Mouse (Mus musculus) heart, embryonic 10.5 days (tissue): ENCODE results near the gene Hoxc4. TPM values are rescaled to one million over a fixed set of nuclear protein-coding genes. Genes with fewer than 3 reads are reported as not detected.

Source experiments
- DNase-seq: peaks from one replicate; pipeline ENCODE4 v3.0.0-alpha.2; 2017; ENCODE audit warnings: low spot score
- H3K27ac ChIP-seq: fragments of 300-500 bp; sonication (generic); 2 replicates; pipeline ENCODE4 v1.5.1; 2016; ENCODE audit warnings: mild to moderate bottlenecking
- H3K27me3 ChIP-seq: fragments of 300-500 bp; sonication (generic); 2 replicates; pipeline ENCODE4 v1.6.1; 2016; ENCODE audit warnings: mild to moderate bottlenecking; ENCODE audit not compliant: poor library complexity, insufficient read depth, severe bottlenecking
- H3K36me3 ChIP-seq: fragments of 300-500 bp; sonication (generic); 2 replicates; pipeline ENCODE4 v1.6.1; 2016; ENCODE audit warnings: mild to moderate bottlenecking, moderate library complexity
- H3K4me1 ChIP-seq: fragments of 300-500 bp; sonication (generic); 2 replicates; pipeline ENCODE4 v1.6.1; 2016; ENCODE audit warnings: mild to moderate bottlenecking
- H3K4me3 ChIP-seq: fragments of 300-500 bp; sonication (generic); 2 replicates; pipeline ENCODE4 v1.5.1; 2016; ENCODE audit warnings: mild to moderate bottlenecking, moderate library complexity
- H3K9me3 ChIP-seq: fragments of 300-500 bp; sonication (generic); 2 replicates; pipeline ENCODE4 v1.6.1; 2016; ENCODE audit warnings: mild to moderate bottlenecking, moderate library complexity
- WGBS: fragments of 180-500 bp; shearing (Covaris S2); methylation state at CpG from one replicate; pipeline ENCODE4 v1.1.7; 2016; 5-methylcytosine and 5-hydroxymethylcytosine counted together
- polyA plus RNA-seq: library from polyadenylated mRNA; unstranded; fragments of >200 nt; fragmentation: Nextera tagmentation; extraction: Ambion mirVana; gene quantifications from 2 replicates; pipeline ENCODE4 v1.2.1, GENCODE M21; 2016

Gene Hoxc4
- polyA plus RNA-seq, 1 experiment from 2014 or later, result 6.6 TPM

DNA sequence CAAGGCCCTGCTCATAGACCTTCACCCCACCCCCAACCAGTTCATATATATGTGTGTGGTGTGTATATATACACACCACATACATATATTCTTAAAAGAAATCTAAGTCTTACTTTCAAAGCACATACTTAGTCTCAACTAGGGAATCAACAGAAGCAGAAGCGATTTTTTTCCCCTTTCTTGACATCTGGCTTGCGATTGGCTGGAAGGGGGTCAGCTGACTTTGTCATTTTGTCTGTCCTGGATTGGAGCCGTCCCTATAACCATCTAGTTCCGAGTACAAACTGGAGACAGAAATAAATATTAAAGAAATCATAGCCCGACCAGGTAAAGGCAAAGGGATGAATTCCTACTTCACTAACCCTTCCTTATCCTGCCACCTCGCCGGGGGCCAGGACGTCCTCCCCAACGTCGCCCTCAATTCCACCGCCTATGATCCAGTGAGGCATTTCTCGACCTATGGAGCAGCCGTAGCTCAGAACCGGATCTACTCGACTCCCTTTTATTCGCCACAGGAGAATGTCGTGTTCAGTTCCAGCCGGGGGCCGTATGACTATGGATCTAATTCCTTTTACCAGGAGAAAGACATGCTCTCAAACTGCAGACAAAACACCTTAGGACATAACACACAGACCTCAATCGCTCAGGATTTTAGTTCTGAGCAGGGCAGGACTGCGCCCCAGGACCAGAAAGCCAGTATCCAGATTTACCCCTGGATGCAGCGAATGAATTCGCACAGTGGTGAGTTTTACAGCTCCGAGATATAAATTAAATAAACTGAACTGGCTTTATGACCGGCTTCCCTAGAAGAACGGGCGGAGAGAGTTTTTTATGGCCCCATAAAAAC is 9.2 kb upstream of the Hoxc4 start:
- Histone ChIP-seq H3K9me3 (no peaks in the 10 kb centered on the region), H3K27me3 (peaks cover 100% of the 10 kb centered on the region), H3K4me3 (no peak overlapping the region), H3K4me1 (peaks cover 20% of the 10 kb centered on the region), H3K27ac (no peak overlapping the region), H3K36me3 (no peaks in the 10 kb centered on the region)
- 2% methylated on average over 27 of the region's 27 CpGs for WGBS
- DNase-seq, result no peak

DNA sequence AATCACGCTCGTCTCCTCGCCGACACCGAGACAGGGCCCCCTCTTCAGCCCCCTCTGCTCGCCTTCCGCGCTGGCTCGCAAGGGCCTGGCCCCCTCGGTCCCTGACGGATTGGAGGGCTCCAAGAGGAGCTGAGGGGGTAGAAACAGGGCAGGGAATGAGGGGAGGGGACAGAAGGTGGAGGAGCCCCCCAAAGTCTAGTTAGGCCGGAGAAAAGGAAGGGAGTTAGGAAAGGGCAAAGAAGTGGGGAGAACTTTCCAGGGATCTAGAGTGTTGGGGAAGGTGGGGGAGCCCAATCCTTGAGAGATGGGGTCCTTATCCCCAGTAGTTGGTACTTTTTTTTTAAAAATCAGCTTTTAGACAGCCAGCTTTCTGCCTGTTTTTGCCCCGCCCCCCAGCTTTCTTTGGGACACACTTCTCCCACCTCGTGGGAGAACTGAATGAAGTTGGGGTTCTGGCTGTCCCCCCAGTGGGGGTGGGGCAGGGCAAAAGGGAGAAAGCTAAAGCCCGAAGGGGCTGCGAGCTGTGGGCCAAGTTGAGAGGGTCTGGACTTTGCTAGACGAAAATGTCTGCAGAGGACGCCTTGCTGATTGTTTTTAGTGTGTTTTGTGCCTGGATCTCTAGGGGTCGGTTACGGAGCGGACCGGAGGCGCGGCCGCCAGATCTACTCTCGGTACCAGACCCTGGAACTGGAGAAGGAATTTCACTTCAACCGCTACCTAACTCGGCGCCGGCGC is 8.5 kb upstream of the Hoxc4 start:
- no peak overlapping the region for H3K27ac ChIP-seq
- peaks cover 100% of the 10 kb centered on the region for H3K27me3 ChIP-seq
- no peaks in the 10 kb centered on the region for H3K36me3 ChIP-seq
- no peak for DNase-seq
- H3K4me1 ChIP-seq, result peaks cover 25% of the 10 kb centered on the region
- H3K9me3 ChIP-seq, result no peaks in the 10 kb centered on the region
- under 1% methylated on average over 31 of the region's 31 CpGs for WGBS
- H3K4me3 ChIP-seq, result no peak overlapping the region

DNA sequence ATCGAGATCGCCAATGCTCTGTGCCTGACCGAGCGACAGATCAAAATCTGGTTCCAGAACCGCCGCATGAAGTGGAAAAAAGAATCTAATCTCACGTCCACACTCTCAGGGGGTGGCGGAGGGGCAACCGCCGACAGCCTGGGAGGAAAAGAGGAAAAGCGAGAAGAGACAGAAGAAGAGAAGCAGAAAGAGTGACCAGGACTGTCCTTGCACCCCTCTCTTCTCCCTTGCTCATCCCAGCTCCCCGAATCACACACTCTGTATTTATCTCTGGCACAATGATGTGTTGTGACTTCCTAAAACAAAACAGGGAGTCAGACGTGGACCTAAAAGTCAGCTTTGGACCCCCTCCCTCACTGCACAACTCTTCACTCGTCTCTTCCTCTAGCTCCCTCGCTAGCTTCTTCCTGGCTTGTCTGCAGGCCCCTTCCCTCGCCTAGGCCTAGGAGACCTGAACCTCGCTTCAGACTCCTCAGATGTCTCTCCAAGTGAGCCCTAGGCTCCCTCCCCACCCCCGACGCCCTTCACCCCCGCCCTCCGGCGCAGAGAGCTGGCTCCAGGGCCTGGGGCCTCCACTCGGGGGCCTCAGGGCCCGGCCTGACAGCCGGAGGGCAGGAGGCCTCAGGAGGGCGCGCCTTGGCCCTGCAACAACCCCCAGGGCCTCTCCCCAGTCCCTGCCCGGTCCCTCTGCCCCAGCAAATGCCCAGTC is 7.7 kb upstream of the Hoxc4 start:
- no peaks in the 10 kb centered on the region for H3K36me3 ChIP-seq
- H3K4me3 ChIP-seq, result no peak overlapping the region
- H3K4me1 ChIP-seq, result peaks cover 25% of the 10 kb centered on the region
- H3K9me3 ChIP-seq, result no peaks in the 10 kb centered on the region
- H3K27ac ChIP-seq, result no peak overlapping the region
- DNase-seq, result no peak
- H3K27me3 ChIP-seq, result peaks cover 100% of the 10 kb centered on the region
- WGBS, result under 1% methylated on average over 28 of the region's 28 CpGs

DNA sequence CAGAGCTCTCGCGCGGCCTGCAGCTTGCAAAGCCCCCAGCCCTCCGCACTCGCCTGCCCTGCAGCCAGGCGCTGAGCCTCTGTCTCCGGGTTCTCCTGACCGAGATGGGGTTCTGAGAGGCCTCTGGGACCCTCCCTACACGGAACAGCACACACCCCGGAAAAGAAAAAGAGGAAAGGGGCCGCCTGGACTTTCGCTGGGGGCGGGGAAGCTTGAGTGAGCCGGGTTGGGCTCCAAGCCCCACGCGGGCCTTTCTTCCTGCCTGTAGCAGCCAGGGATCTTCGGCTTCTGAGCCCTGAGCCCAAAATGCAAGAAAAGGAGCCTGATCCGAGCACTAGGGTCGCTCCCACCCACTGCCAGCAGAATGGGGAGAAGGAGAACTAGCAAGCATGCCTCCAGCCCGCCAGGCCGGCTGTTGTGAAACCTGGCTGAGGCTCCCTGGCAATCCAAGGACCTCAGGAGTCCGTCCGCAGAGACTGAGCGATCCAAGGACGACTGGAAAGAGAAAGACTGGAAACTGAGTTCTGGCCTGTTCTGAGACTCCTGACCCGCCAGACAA is 6.7 kb upstream of the Hoxc4 start:
- Histone ChIP-seq H3K4me1 (peaks cover 25% of the 10 kb centered on the region), H3K9me3 (no peaks in the 10 kb centered on the region), H3K4me3 (0 out of 2 replicates have a peak overlapping the region, but pooled peaks have one; percentile 23), H3K27ac (no peak overlapping the region), H3K36me3 (no peaks in the 10 kb centered on the region), H3K27me3 (peaks cover 100% of the 10 kb centered on the region)
- under 1% methylated on average over 26 of the region's 26 CpGs for WGBS
- DNase-seq, result no peak

DNA sequence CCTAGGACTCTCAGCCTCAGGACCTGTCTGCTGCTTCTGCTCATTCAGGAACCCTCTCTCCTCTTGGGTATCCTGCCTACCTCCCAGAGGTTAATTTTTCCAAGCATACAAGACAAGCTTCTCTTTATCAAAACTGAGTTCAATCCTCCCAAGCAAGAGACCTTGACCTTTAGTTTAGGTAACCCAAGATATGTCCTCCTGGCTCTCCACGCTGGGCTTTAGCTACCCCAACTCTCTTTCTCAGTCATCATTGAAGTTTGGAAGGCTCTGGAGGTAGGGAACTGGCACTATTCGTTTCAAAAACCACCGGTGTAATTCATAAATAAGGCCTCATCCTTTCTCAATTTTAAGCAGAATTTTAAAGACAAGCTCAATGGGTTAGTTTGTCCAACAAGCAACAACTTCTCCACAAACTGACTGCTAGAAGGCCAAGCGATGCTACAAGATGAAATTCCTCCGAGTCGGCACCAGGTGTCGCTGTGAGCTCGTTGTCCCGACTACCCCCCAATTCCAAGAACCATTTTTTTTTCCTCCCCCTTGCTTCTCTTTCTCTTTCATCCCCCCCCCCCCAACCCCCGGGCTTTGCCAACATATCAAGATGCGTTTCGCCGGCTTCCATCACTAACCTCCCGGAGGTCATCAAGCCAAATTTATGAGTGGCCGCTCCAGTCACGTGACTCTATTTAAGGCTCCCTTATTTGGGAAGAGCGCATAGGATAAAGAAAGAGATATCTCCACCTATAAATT is 5.3 kb upstream of the Hoxc4 start:
- no peaks in the 10 kb centered on the region for H3K36me3 ChIP-seq
- H3K27me3 ChIP-seq, result peaks cover 100% of the 10 kb centered on the region
- peaks cover 25% of the 10 kb centered on the region for H3K4me1 ChIP-seq
- WGBS, result 4% methylated on average over 17 of the region's 17 CpGs
- DNase-seq, result no peak
- H3K27ac ChIP-seq, result no peak overlapping the region
- peak overlapping the region; percentile 46 for H3K4me3 ChIP-seq
- H3K9me3 ChIP-seq, result no peaks in the 10 kb centered on the region

DNA sequence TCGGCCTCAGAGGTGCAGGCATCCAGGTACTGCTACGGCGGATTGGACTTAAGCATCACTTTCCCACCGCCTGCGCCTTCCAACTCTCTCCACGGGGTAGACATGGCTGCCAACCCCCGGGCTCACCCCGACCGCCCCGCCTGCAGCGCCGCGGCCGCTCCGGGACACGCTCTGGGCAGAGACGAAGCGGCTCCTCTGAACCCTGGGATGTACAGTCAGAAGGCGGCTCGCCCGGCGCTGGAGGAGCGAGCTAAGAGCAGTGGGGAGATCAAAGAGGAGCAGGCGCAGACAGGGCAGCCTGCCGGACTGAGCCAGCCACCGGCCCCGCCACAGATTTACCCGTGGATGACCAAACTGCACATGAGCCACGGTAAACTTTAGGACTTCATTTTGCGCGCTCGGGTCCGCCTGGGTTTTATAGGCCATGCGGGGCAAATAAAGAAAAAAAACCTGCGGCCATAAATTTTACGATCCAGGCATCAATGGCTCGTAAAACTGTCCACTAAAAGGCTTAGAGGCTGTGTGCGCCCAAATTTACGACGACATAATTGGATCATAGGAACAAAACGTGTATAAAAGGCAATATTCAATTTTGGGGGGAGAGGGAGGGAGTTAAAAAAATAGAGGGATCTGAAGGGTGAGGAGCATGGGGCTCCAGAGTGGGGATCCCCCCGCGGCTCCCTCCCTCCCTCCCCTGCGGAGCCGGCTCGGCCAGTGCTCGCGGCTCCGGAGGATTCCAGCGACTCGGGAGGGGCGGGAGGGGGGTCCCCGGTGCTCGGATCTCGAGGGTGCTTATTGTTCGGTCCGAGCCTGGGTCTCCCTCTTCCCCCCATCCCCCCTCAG is 4.3 kb upstream of the Hoxc4 start:
- peaks cover 25% of the 10 kb centered on the region for H3K4me1 ChIP-seq
- H3K27ac ChIP-seq, result peak overlapping the region; percentile 60; the same call in 1 of the 2 replicates
- no peaks in the 10 kb centered on the region for H3K36me3 ChIP-seq
- H3K9me3 ChIP-seq, result no peaks in the 10 kb centered on the region
- peak overlapping the region; percentile 46 for H3K4me3 ChIP-seq
- DNase-seq, result no peak
- 1% methylated on average over 43 of the region's 57 CpGs for WGBS
- peaks cover 100% of the 10 kb centered on the region for H3K27me3 ChIP-seq

DNA sequence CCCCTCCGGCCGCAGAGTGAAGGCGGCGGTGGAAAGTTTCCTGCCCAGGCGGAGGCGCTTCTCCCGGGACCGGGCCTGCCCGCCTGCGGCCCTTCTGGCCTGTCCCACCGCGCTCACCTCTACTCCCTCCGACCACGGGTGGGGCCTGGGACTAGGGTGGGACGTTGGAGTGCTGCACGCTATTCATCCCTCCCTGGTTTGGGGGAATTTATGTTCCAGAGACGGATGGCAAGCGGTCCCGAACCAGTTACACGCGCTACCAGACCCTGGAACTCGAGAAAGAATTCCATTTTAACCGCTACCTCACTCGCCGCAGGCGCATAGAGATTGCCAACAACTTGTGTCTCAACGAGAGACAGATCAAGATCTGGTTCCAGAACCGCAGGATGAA is 3.7 kb upstream of the Hoxc4 start:
- peak overlapping the region; percentile 60; the same call in 1 of the 2 replicates for H3K27ac ChIP-seq
- no peak for DNase-seq

DNA sequence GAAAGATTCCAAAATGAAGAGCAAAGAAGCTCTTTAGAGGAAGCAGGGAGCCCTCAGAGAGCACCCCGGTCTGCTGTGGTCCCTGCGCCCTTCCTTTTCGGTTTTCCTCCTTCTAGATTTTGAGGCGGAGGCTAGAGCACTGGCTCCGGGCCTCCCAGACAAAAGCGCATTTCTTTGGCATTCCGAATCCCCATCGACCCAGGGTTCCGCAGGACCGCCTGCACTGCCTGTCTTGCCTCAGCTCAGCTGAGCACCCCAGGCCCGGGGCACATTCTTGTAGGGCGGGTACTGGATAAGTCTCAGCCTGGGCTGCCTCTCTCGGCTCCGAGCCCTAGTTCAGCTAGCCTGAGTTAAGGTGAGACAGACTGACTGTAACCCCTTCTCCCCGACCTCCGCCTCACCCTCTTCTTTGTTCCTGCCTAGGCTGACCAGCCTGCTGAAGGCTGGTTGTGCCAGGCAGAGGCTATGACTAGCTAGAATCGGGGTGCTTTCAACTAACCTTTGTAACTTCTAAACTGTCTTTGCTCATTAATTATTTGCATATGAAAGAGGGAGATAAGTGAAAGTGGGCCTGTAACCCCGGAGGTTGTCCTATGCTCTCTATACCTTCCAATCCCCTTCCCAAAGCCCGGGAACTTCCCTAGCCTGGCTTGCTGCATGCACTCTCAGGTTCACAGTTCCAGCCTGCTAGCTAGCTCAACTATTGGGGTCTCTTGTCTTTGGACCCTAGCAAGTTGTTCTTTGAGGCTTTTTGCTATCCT is 3.1 kb upstream of the Hoxc4 start:
- H3K9me3 ChIP-seq, result no peaks in the 10 kb centered on the region
- no peak for DNase-seq
- peaks cover 22% of the 10 kb centered on the region for H3K4me1 ChIP-seq
- no peaks in the 10 kb centered on the region for H3K36me3 ChIP-seq
- peak overlapping the region; percentile 46 for H3K4me3 ChIP-seq
- 3% methylated on average over 19 of the region's 19 CpGs for WGBS
- peaks cover 100% of the 10 kb centered on the region for H3K27me3 ChIP-seq
- H3K27ac ChIP-seq, result no peak overlapping the region

More for the DNA sequence above, 3.7 kb upstream of the Hoxc4 start:
- no peaks in the 10 kb centered on the region for H3K36me3 ChIP-seq
- under 1% methylated on average over 28 of the region's 28 CpGs for WGBS
- peaks cover 100% of the 10 kb centered on the region for H3K27me3 ChIP-seq
- no peaks in the 10 kb centered on the region for H3K9me3 ChIP-seq
- H3K4me1 ChIP-seq, result peaks cover 25% of the 10 kb centered on the region
- H3K4me3 ChIP-seq, result peak overlapping the region; percentile 46

DNA sequence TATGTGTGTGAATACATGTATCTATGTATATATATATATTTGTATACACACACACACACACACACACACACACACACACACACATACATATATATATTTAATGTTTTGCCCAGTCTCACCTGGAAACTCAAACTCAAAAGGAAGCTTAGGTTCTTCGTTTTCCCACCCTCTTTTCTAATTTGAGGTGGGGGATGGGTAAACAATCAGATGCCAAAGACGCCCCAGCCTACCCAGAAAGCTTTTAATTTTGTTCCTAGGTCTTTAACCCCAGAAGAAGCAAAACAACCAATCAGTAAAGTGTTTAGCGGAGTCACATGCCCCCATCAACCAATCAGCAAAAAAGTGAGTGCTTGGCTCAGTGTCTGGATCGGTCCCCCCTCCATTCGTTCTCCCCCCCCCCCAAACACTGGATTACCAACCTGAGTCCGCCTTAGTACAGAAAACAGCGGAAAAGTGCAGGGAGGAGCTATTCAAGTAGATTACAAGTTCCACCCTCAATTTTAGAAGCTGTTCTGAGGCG is 2.2 kb downstream of the Hoxc4 start:
- no peak for DNase-seq
- Histone ChIP-seq H3K36me3 (no peaks in the 10 kb centered on the region), H3K27me3 (peaks cover 100% of the 10 kb centered on the region), H3K27ac (no peak overlapping the region), H3K9me3 (no peaks in the 10 kb centered on the region), H3K4me3 (no peak overlapping the region), H3K4me1 (no peaks in the 10 kb centered on the region)
- 2% methylated on average over 8 of the region's 8 CpGs for WGBS

DNA sequence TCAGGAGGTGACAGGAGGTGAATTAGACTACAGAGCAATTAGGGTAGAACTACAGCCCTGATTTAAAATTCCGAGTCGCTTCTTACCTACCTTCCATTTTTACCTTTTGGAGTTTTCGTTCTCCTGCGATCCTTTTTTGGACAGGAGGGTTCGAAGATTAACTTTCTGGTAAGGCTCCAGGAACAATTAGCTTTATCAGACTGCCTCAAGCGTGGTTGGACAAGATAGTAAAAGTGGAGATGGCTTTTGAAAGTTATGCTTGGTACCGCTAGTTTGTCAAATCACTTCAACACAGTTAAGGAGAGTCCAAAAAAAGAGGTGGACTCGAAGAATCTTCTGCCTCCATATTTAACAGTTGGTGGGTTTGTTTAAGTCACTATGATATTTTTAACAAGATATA is 2.8 kb downstream of the Hoxc4 start:
- Histone ChIP-seq H3K9me3 (no peaks in the 10 kb centered on the region), H3K36me3 (no peaks in the 10 kb centered on the region), H3K4me3 (no peak overlapping the region), H3K27ac (no peak overlapping the region), H3K4me1 (no peaks in the 10 kb centered on the region), H3K27me3 (peaks cover 100% of the 10 kb centered on the region)
- WGBS, result 9% methylated on average over 8 of the region's 8 CpGs
- DNase-seq, result no peak

DNA sequence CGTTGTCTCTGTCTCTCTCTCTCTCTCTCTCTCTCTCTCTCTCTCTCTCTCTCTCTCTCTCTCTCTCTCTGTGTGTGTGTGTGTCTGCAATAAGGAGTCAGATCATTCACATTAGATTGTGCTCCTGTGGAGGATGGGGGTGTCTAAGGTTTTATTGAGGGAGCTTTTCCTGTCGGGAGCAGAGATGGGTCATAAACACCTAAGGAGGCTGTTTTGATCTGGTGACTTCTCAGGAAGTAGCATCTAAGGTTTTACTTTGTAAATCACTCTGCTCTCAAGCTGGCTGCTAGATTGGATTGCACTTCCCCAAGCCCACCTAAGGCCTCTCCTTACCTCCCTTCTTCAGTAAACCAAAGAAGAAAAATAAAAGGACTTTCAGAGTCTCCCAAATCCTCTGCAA is 5.4 kb downstream of the Hoxc4 start:
- no peak for DNase-seq
- no peak overlapping the region for H3K27ac ChIP-seq
- 13% methylated on average over 2 of the region's 2 CpGs for WGBS
- no peaks in the 10 kb centered on the region for H3K36me3 ChIP-seq
- H3K4me1 ChIP-seq, result no peaks in the 10 kb centered on the region
- no peak overlapping the region for H3K4me3 ChIP-seq
- H3K9me3 ChIP-seq, result no peaks in the 10 kb centered on the region
- H3K27me3 ChIP-seq, result peaks cover 100% of the 10 kb centered on the region
